Mouse (Mus musculus) lung, adult 2 months (tissue): Measurements from ENCODE around the gene Arhgef28.

Source experiments
- CTCF ChIP-seq: fragments of 200-500 bp; IDR thresholded peaks from 2 replicates; pipeline ENCODE4 v1.5.1; 2011; ENCODE audit warnings: mild to moderate bottlenecking, low read length, control low read depth; ENCODE audit not compliant: insufficient read depth
- POLR2A ChIP-seq: fragments of 200-500 bp; IDR thresholded peaks from 2 replicates; pipeline ENCODE4 v1.6.1; 2011; ENCODE audit warnings: low read depth, mild to moderate bottlenecking, control low read depth, low read length, borderline replicate concordance; ENCODE audit errors: extremely low read depth

DNA sequence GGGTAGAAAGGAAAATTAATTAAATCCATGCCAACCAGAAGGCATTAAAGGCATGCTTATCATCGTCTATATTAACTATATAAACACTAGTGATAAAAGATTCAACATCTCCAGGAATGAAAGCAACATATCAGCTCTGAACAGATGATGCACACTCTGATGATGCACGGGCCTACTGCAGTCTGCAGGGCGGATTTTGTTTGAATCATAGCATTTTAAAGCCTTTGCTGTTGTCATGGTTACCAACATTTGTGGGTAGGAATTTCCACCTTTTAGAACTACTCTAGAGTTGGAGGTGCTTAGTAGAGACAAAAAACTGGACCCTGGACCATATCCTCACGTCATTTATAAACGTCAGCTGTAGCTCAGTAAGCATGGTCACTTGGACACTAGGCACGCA is 257.4 kb downstream of the Arhgef28 start:
- no peak for TF ChIP-seq POLR2A
- no peak for TF ChIP-seq CTCF
